Mouse (Mus musculus): Measurements from ENCODE around the gene Zfyve28.
A peak's percentile ranks its signal among the peaks of the same experiment; 100 is the strongest.

Gene Zfyve28

GRCm38 (mm10) chr5:34285285-34285684 is 3.0 kb downstream of the Zfyve28 start:
- no peak for DNase-seq

- no peak for DNase-seq
Measured at GRCm38 (mm10) chr5:34284156-34284750, 4.0 kb downstream of the Zfyve28 start.

- DNase-seq, result no peak
Measured at GRCm38 (mm10) chr5:34283355-34283754, 4.9 kb downstream of the Zfyve28 start.

GRCm38 (mm10) chr5:34280976-34281375 is 7.3 kb downstream of the Zfyve28 start:
- DNase-seq, result no peak

GRCm38 (mm10) chr5:34279214-34279613 is 9.0 kb downstream of the Zfyve28 start:
- DNase-seq, result no peak

GRCm38 (mm10) chr5:34278058-34278457 is 10.2 kb downstream of the Zfyve28 start:
- no peak for DNase-seq

GRCm38 (mm10) chr5:34276746-34277145 is 11.5 kb downstream of the Zfyve28 start:
- DNase-seq, result no peak

- no peak for DNase-seq
Measured at GRCm38 (mm10) chr5:34276191-34276590, 12.1 kb downstream of the Zfyve28 start.

GRCm38 (mm10) chr5:34274676-34275293 is 13.5 kb downstream of the Zfyve28 start:
- no peak for DNase-seq

GRCm38 (mm10) chr5:34274268-34274667 is 14.0 kb downstream of the Zfyve28 start:
- DNase-seq, result no peak

- no peak for DNase-seq
Measured at GRCm38 (mm10) chr5:34273251-34273681, 15.0 kb downstream of the Zfyve28 start.

- DNase-seq, result peak; percentile 51
Measured at GRCm38 (mm10) chr5:34271743-34272142, 16.5 kb downstream of the Zfyve28 start.

GRCm38 (mm10) chr5:34269921-34270465 is 18.3 kb downstream of the Zfyve28 start:
- DNase-seq, result no peak

- no peak for DNase-seq
Measured at GRCm38 (mm10) chr5:34269197-34269920, 18.9 kb downstream of the Zfyve28 start.

- DNase-seq, result no peak
Measured at GRCm38 (mm10) chr5:34266065-34266464, 22.2 kb downstream of the Zfyve28 start.

GRCm38 (mm10) chr5:34259172-34259816 is 29.0 kb downstream of the Zfyve28 start:
- DNase-seq, result no peak

- DNase-seq, result peak; percentile 58
Measured at GRCm38 (mm10) chr5:34255189-34255588, 33.1 kb downstream of the Zfyve28 start.

- DNase-seq, result peak; percentile 59
Measured at GRCm38 (mm10) chr5:34254309-34254708, 33.9 kb downstream of the Zfyve28 start.

GRCm38 (mm10) chr5:34252967-34253519 is 35.2 kb downstream of the Zfyve28 start:
- DNase-seq, result peak; percentile 70

- peak; percentile 95 for DNase-seq
Measured at GRCm38 (mm10) chr5:34252307-34252966, 35.8 kb downstream of the Zfyve28 start.

- peak; percentile 95 for DNase-seq
Measured at GRCm38 (mm10) chr5:34251794-34252193, 36.5 kb downstream of the Zfyve28 start.

- peak; percentile 68 for DNase-seq
Measured at GRCm38 (mm10) chr5:34250090-34250489, 38.2 kb downstream of the Zfyve28 start.
